Mouse (Mus musculus): Measurements from ENCODE around the gene Syce3.

- TF ChIP-seq MAFK (IDR thresholded peaks at IDR 0.05; ENCODE audit: insufficient read depth, low read depth, low read length) = no peak
- TF ChIP-seq ZC3H11A (IDR thresholded peaks at IDR 0.05; ENCODE audit: borderline replicate concordance, low read depth, low read length) = no peak
- no peak for TF ChIP-seq HCFC1 (IDR thresholded peaks at IDR 0.05; ENCODE audit: borderline replicate concordance, insufficient read depth, low read length)
- no peak for TF ChIP-seq ZNF384 (IDR thresholded peaks at IDR 0.05; ENCODE audit: low read depth, low read length)
These were observed 7.8 kb downstream of the Syce3 start for GRCm38 (mm10) chr15:89402471-89402870.

All from ES-E14 (cell line).